Mouse (Mus musculus) lung, adult 2 months (tissue): Measurements from ENCODE around the gene Kitl. TPM values are rescaled to one million over a fixed set of nuclear protein-coding genes. Genes with fewer than 3 reads are reported as not detected.

Experiments used
- DNase-seq: peaks from one replicate; pipeline ENCODE4 v3.0.0; 2022
- H3K4me1 ChIP-seq: fragments of 200-500 bp; 2 replicates; pipeline ENCODE4 v1.6.1; 2011; ENCODE audit warnings: low read length; ENCODE audit not compliant: control insufficient read depth, insufficient read depth
- H3K4me3 ChIP-seq: fragments of 200-500 bp; replicated peaks from 2 replicates; pipeline ENCODE3; 2011; ENCODE audit warnings: low read depth, mild to moderate bottlenecking, control low read depth, low read length; ENCODE audit errors: extremely low read depth
- CTCF ChIP-seq: fragments of 200-500 bp; IDR thresholded peaks from 2 replicates; pipeline ENCODE4 v1.5.1; 2011; ENCODE audit warnings: mild to moderate bottlenecking, low read length, control low read depth; ENCODE audit not compliant: insufficient read depth
- POLR2A ChIP-seq: fragments of 200-500 bp; IDR thresholded peaks from 2 replicates; pipeline ENCODE4 v1.6.1; 2011; ENCODE audit warnings: low read depth, mild to moderate bottlenecking, control low read depth, low read length, borderline replicate concordance; ENCODE audit errors: extremely low read depth
- WGBS: fragments of 180-500 bp; shearing (Covaris S2); methylation state at CpG from one replicate; pipeline ENCODE4 v1.1.7; 2018; 5-methylcytosine and 5-hydroxymethylcytosine counted together
- polyA plus RNA-seq: library from polyadenylated mRNA; depleted of rRNA; stranded (reverse); fragments of >200 nt; gene quantifications from 2 replicates; pipeline ENCODE4 v1.2.3, GENCODE M21; 2012; rRNA removed

Kitl gene
- polyA plus RNA-seq: 117 and 119 TPM in 2 replicates

DNA sequence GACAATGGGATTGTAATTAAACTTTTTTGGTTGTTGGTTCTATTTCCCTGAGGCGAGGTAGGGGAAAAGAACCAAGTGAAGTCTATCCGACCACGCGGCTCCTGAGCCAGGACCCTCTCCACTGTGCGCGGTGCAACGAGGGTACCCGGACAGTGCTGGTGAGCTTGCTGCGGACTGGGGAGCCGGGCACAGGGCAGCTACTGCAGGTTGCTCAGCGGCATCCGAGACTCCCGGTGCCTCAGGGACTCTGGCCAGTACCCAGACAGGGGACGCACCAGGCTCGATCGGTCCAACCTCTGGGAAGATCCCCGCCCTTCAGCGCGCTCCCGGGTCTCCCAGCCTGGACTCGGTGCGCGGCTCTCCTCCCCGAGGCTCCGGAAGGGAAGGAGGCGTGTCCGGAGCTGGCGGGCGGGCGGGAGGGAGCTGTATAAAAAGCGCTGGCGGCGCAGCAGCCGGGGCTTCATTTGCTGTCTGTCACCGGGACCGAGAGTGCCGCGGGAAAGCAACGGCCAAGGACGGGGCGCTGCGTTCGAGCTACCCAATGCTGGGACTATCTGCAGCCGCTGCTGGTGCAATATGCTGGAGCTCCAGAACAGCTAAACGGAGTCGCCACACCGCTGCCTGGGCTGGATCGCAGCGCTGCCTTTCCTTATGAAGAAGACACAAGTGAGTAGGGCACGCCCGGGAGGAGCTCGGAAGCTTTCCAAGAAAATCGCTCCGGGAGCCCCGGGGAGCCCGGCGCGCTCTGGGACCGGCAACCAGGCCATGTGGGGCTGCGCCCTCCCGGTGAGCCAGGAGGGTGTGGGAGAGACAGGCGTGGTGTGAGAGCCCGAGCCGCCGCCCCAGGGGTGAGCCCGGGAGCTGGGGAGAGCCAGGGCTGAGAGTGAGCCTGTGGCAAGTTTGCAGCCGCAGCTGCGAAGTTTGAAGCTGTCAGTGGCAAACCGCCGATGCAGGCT, at the start of gene Kitl:
TSS of gene Kitl (plus strand) at position 261 of the 956 bp plus-strand sequence.
- WGBS: under 1% methylated on average over 70 of the region's 70 CpGs
- peak; percentile 81 for DNase-seq
- Histone ChIP-seq H3K4me3 (peak within 1 kb of the TSS; percentile 89), H3K4me1 (peaks cover 11% of the 10 kb centered on the region)
- no peak for TF ChIP-seq CTCF
- TF ChIP-seq POLR2A: peak; percentile 94

DNA sequence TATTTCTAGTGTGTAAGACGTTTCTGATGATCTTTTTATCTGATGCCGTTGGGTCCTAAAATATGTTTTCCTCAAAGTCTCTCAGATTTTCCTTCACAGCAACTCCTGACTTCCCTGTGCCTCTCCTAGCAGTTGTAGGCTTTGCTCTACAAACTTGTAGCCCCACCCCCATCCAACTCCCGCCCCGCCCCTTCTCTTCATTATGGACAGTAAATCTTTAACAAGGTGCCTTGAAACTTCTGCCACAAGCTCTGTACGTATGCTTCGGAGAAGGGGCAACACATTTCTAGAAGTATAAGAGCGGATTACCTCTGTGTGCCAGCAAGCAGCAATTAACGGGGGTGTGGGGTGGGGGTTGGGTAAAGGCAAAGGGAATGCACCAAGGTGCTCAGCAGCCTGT, 42.6 kb upstream of the Kitl start:
- no peaks in the 10 kb centered on the region for H3K4me1 ChIP-seq
- no peak for TF ChIP-seq POLR2A
- TF ChIP-seq CTCF: no peak
- DNase-seq: no peak
- WGBS: 76% methylated on average over 8 of the region's 8 CpGs
- H3K4me3 ChIP-seq: no peak overlapping the region

DNA sequence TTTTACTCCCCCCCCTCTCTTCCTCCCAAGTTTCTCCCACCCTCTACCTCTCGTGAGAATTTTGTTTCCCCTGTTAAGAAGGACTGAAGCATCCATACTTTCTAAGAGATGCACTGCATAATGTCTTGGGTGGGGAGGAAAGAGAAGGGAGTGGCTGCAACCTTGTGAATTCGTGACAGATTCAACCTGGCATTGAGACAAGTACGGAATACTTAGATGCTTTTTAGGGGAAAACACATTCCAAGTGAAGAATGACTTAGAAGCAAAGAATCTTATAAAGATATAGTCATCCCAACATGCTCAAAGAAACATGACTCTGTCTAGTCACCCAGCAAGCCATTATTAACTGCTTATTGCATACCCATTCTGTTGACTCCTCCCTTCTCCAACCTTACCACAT, 35.3 kb upstream of the Kitl start:
- TF ChIP-seq POLR2A (no peak), CTCF (no peak)
- Histone ChIP-seq H3K4me3 (no peak overlapping the region), H3K4me1 (no peaks in the 10 kb centered on the region)
- DNase-seq: no peak
- WGBS: 75% methylated on average over 3 of the region's 3 CpGs

DNA sequence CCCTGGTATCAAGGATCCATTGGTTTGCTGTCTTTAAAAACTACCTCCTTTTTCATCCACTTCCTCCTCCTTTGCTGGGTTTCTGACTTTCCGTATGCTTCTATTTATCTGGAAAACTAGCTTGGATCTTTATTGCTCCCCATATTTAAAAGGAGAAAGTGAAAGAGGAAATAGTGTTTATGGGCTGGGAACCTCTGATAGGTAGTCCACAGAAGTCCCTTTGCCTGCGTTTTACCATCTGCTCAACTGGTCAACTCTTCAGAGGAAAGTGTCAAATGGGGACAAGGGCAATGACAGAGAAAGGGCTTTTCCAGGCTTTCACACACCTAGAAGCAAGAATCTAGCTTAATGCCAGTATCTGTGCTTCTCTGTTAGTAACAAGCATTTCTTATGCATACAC, 34.5 kb upstream of the Kitl start:
- Histone ChIP-seq H3K4me1 (no peaks in the 10 kb centered on the region), H3K4me3 (no peak overlapping the region)
- WGBS: 63% methylated on average over 2 of the region's 2 CpGs
- DNase-seq: no peak
- TF ChIP-seq POLR2A: no peak
- no peak for TF ChIP-seq CTCF

DNA sequence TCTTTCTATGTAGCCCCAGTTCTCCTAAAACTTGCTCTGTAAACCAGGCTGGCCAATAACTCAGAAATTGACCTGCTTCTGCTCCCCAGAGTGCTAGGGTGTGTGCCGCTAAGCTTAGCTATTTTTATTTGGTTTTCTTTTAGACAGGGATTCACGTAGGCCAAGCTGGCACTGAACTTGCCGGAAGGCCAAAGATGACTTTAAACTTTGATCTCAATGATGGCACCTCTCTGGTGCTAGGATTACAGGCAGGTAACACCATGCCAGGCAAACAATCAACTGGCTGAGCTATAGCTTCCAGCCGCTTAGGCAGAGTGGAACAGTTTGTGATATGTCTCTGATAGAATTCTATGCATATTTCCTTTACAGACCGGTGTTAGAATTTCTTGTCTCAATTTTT, 33.5 kb upstream of the Kitl start:
- 82% methylated on average over 5 of the region's 5 CpGs for WGBS
- Histone ChIP-seq H3K4me1 (no peaks in the 10 kb centered on the region), H3K4me3 (no peak overlapping the region)
- TF ChIP-seq CTCF (no peak), POLR2A (no peak)
- DNase-seq: no peak

DNA sequence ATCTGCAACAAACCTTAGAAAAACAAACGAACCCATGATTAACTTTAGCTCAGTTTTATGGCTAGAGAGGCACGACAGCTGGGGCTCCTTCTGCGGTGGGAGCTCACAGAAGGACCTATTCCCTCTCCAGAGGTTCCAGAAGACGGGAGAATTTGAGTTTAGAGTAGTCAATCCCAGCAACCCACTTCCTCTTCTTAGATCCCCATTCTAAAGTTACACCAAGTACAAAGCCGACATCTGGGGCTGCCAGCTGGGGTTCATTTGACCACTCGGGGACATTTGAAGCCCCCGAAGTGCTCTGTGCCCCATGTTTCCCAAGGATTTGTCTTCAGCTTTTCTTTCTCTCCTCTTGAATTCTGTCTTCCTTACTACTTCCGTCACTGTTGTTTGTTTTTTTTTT, 28.7 kb upstream of the Kitl start:
- TF ChIP-seq POLR2A (no peak), CTCF (no peak)
- no peaks in the 10 kb centered on the region for H3K4me1 ChIP-seq
- DNase-seq: no peak
- 38% methylated on average over 8 of the region's 8 CpGs for WGBS
- peak overlapping the region; percentile 66 for H3K4me3 ChIP-seq

DNA sequence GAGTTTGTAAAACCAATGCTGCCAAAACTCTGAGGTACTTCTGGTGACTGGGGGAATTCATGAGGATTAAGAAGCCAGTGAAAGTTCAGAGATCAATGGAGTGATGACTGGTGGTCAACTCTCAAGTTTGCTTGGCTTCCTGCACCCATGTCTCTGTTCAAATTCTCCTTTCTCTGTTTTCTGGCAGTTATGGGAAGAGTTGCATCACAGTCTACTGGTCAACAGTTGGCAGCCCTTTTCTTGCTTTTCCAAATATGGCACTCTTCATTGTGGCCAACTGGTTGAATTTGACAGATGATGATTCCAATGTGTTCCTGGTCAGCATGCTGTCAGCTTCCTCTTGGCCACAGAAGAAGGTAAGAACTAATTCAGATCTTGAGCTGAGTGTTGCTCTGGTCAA, 25.7 kb upstream of the Kitl start:
- Histone ChIP-seq H3K4me3 (no peak overlapping the region), H3K4me1 (no peaks in the 10 kb centered on the region; the same call in 1 of the 2 replicates)
- TF ChIP-seq CTCF: no peak
- TF ChIP-seq POLR2A: no peak
- no peak for DNase-seq

DNA sequence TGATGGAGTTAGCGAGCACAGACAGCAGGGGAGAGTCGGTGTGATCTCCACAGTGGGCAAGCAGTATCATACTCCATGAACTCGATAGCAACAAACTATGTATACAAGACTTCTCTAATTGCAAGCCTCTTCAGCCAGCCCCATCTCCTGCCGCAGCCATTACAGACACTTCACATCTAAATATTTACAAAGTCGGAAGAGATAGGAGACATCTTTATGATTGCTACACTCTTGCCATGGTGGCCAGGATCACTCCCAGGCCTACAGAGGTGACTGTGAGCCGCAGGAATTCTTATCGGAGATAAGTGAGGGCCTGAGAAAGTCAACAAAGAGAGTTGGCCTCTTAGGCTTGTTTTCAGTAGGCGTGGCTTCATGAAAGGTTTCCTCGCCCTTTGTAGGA, 23.3 kb upstream of the Kitl start:
- WGBS: 42% methylated on average over 9 of the region's 9 CpGs
- no peaks in the 10 kb centered on the region; the same call in 1 of the 2 replicates for H3K4me1 ChIP-seq
- no peak for TF ChIP-seq POLR2A
- no peak for TF ChIP-seq CTCF
- no peak for DNase-seq
- H3K4me3 ChIP-seq: no peak overlapping the region

DNA sequence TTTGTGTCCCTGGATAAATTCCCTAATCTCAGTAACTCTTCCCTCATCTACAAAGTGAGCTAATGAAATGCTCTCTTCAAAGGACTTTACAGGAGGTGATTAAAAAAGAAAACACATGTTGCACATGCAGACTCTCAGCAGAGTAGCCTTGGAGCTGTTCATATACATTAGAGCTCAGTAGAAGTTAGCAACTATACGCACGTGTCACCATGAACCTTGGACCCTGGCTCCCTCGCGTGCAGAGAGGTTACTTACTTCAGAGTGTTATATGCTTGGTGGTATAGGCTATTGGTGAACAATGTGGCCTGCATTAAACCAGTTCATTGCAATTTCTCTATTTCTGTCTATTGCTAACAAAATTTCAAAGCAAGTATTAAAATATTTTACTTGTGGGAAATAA, 14.0 kb upstream of the Kitl start:
- H3K4me3 ChIP-seq: no peak overlapping the region
- no peak for DNase-seq
- WGBS: 87% methylated on average over 4 of the region's 4 CpGs
- TF ChIP-seq CTCF (no peak), POLR2A (no peak)
- H3K4me1 ChIP-seq: no peaks in the 10 kb centered on the region

DNA sequence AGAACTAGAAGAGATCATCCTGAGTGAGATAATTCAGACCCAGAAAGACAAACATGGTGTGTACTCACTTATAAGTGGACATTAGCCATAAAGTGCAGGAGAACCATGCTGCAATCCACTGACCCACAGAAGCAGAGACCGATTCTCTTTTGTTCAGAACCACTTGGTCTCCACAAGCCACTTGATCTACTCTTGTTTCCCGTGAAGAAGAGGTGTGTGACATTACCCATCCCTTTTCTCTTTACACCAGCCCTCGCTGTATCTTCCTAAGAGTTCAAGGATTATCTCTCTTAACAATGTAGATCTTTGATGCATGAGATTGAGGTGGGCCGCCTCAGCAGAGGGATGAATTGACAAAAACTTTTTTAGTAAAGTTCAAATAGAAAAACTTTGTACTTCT, 11.6 kb upstream of the Kitl start:
- no peaks in the 10 kb centered on the region for H3K4me1 ChIP-seq
- WGBS: 92% methylated on average over 4 of the region's 4 CpGs
- DNase-seq: no peak
- TF ChIP-seq POLR2A (no peak), CTCF (no peak)
- H3K4me3 ChIP-seq: no peak overlapping the region

DNA sequence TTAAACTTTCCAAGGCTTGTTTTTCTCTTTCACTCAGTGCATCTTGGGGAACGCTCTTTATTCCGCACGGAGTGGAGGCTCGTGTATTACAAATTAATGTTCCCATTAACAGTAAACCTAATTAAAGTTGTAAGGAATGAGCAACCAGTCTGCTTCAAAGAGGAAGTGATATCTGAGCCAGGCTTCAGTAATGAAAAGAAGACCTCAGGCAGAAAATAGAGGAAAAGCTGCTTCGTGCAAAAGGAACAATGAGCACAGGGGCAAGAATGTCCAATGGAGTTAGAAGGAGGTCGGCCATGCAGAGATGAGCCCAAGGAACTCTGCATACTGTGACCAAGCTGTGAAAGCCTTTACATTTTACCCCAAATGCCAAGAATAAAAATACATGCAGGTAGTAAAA, 5.7 kb upstream of the Kitl start:
- Histone ChIP-seq H3K4me3 (no peak overlapping the region), H3K4me1 (no peaks in the 10 kb centered on the region)
- no peak for DNase-seq
- WGBS: 81% methylated on average over 6 of the region's 6 CpGs
- no peak for TF ChIP-seq POLR2A
- no peak for TF ChIP-seq CTCF
